Mouse (Mus musculus): ENCODE measurements around the gene Aldh1a1.
"Not testable (repeated sequence)": the region's sequence is repeated elsewhere in the genome, so short reads cannot be mapped to it uniquely, and the experiment has no call there.

Gene Aldh1a1

DNA sequence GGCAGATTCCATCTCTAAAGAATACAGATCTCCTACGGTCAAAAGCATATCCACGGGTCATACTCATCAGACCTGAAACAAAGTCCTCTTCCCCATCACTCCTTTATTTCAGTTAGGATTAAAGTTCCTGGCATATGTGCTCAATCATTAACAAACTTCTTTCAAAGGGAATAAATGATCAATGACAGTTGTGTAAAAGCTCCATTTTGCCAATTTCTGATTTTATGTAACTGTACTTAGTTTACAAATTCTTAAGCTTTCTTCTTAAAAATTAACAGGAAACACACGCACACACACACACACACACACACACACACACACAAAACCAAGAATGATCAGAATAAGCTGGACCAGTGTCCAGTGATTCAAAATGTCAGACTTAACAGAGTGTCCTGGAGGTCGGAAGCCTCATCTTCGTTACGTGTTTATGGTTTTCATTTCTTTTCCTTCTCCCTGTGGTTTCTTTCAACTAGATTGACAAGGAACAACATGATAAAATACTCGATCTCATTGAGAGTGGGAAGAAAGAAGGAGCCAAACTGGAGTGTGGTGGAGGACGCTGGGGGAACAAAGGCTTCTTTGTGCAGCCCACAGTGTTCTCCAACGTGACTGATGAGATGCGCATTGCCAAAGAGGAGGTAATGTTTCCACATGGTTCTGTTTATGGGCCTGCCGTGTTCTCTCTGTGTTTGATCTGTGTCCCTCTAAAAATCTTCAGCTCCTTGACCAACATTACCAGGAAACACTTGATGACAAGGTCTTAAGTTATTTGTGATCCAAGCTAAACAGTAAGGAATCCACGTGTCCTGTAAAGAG, 141.6 kb downstream of the Aldh1a1 start:
- ChIA-PET POLR2A (interaction anchor here in 1 of 4 experiments (0.5 kb wide), 1 partner anchor 514 kb away, joined by 3 read pairs; no protein-coding TSS in a partner anchor), CTCF (no interaction called here)

DNA sequence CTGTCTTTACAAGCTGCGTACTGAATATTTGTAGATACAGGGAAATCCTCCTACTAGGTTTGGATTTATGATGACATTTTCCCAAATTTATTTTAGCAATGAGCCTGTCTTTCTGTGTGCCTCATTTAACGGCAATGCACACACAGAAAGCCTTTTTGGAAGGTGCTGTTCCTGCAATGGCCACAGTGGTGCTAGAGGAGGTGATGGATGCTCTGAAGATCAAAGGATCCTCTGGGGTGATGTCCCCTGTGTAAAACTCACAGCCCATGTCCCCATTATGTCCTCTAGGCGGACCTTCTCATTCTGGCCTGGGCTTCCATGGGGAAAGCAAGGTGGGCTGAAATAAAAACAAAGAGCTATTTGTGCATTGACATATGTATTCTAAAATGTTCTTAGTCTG, 151.8 kb downstream of the Aldh1a1 start:
- POLR2A ChIA-PET, result no interaction called here
- CTCF ChIA-PET, result no interaction called here

DNA sequence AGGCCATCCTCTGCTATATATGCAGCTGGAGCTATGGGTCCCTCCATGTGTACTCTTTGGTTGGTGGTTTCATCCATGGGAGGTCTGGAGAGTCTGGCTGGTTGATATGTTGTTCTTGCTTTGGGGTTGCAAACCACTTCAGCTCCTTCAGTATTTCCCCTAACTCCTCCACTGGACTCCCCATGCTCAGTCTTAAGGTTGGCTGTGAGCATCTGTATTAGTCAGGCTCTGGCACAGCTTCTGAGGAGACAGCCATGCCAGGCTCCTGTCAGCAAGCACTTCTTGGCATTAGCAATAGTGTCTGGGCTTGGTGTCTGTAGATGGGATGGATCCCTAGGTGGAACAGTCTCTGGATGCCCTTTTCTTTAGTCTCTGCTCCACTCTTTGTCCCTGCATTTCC, 155.0 kb downstream of the Aldh1a1 start:
- CTCF ChIA-PET, POLR2A ChIA-PET: not testable (repeated sequence)

DNA sequence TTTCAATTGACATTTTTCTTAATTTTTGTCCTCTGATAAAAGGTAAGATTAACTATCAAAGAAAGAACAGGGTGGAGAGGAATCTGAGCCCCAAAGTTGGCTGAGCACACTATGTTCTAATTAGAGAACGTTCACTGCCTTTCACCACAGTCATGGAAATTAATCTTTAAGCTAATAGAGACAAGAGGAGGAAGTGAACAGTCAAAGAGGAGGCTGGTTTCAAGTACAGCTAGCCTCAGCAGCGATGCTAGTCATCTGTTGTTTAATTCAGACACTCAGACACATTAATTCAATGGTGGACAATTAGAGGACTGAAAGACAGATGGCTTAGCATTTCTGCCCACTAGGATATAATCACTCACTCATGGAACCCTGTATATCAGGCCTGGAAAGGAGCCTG, 157.5 kb downstream of the Aldh1a1 start:
- POLR2A ChIA-PET, result no interaction called here
- CTCF ChIA-PET, result no interaction called here

DNA sequence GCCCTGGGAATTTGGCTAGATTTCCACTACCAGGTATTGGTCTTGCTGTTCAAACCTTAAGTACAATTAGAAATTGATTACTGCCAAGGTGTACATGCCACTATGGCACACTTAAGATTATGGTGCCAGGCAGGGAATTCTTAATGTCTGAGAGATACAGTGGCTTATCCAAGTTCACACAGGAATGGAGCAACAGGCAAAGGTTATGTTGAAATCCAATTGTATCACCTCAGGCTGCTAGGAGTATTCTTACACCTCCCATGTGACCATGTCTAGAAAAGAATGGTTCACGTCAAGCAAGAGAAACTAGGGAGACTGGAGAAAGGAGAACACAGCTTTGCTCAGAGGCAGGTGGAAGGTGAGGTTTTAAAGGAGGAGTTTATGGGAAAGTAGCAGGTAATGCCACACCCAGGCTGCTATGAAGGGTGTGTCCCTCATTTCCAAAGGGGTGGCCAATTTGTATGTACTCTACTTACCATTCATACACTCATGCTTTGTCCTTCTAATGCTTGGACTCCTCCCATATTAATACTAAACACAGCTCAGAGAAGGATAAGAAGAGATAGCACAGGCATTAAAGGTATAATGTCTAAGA, 160.7 kb downstream of the Aldh1a1 start:
- ChIA-PET POLR2A (no interaction called here), CTCF (no interaction called here)

DNA sequence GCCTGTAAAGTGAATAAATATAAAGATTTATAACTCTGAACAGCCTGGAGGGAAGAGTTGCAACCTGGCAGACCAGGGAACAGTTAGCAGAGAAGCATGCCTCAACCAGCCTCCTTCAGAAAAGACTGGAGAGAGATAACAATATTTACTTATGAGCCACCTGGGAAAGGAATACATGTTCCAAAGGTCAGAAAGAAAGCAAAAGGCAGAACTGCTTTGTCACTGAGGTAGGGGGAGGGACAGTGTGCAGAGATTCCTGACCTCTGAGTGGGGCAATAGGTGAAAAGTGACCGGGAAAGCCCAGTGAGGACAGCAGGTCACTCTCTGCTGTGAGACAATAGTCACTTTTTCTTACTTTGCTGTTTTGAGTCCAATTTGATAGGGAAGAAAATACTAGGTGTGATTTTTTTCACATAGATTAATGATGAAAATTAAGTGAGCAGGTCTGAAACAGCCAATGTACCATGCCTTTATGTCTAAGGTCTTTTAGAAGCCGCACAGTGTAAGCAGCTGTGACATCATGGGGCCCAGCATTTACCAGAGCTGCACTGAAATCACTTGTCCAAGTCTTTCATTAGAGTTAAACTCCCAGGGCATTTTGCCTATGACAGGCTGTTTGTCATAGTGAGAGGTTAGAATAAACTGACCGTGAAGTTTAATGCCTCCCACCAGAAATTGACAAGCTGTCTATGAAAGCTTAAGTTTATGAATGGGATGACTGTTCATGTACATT, 161.8 kb downstream of the Aldh1a1 start:
- ChIA-PET CTCF (no interaction called here), POLR2A (no interaction called here)

DNA sequence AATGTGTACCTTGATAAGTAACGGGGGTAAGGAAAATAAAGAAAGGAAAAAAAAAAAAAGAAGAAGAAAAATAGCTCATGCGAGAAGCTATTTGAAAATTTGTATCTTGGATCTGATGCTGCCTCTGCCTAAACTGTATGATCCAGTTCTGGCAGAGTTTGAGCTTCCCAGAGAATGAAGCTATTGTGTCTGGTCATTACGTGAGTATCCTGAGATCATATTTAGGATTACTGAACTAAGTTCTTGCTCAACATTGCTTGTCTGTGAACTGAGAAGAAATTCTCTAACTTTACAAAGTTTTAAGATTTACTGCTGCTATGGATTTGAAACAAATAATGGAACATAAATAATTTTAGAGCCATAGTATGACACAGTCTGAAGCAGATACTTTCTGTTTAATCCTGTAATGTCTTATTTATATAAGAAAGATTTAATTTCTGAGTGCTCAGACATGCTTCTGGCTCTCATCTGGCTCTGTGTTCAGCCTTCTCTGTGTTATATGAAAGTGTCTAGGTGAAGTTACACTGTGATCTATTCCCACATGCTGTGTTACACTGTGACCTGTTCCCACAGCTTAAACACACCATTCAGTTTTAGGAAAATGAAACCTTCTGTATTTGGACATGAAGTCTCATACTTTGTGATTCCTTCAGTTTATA, 185.3 kb downstream of the Aldh1a1 start:
- ChIA-PET POLR2A (no interaction called here), CTCF (interaction anchor here in 1 of 4 experiments (0.7 kb wide), 1 partner anchor 346 kb away, joined by 3 read pairs; no protein-coding TSS in a partner anchor)
